Mouse (Mus musculus): ENCODE results near the gene Ptgfrn. TPM values are rescaled to one million over a fixed set of nuclear protein-coding genes. Genes with fewer than 3 reads are reported as not detected.

Gene Ptgfrn
- total and polyA plus RNA-seq, 3 experiments, result not detected

- Histone ChIP-seq H3K36me3 (ENCODE audit: control insufficient read depth in 1 of 2, insufficient read depth in 2 of 2, low read length in 2 of 2) (no peaks in the 10 kb centered on the region), H3K27ac (ENCODE audit: control insufficient read depth, low read depth, low read length) (no peak overlapping the region), H3K9me3 (replicated peaks; ENCODE audit: insufficient read depth, low read length) (no peaks in the 10 kb centered on the region), H3K4me3 (ENCODE audit: control insufficient read depth in 1 of 2, insufficient read depth in 1 of 2, low read depth in 2 of 2, low read length in 2 of 2) (no peak overlapping the region), H3K79me2 (ENCODE audit: control insufficient read depth, insufficient read depth, low read length, poor library complexity) (no peaks in the 10 kb centered on the region), H3K4me1 (ENCODE audit: control insufficient read depth in 1 of 2, insufficient read depth in 2 of 2, low read length in 2 of 2) (no peaks in the 10 kb centered on the region), H3K9ac (ENCODE audit: control insufficient read depth, low read depth, low read length, poor library complexity, severe bottlenecking) (no peak overlapping the region), H3K27me3 (ENCODE audit: control insufficient read depth in 1 of 2, insufficient read depth in 2 of 2, low read length in 2 of 2) (no peaks in the 10 kb centered on the region)
- no peak for TF ChIP-seq ELF1 (IDR thresholded peaks at IDR 0.05; ENCODE audit: low read depth, low read length)
- TF ChIP-seq GABPA (IDR thresholded peaks at IDR 0.05; ENCODE audit: low read depth, low read length), result no peak
- TF ChIP-seq TBP (IDR thresholded peaks at IDR 0.05; ENCODE audit: low read depth, low read length), result no peak
- TF ChIP-seq EP300 (IDR thresholded peaks at IDR 0.05; ENCODE audit: low read depth in 1 of 2, low read length in 2 of 2), result no peak
- no peak for TF ChIP-seq E2F4 (IDR thresholded peaks at IDR 0.05; ENCODE audit: borderline replicate concordance, low read depth, low read length)
- TF ChIP-seq ZKSCAN1 (IDR thresholded peaks at IDR 0.05; ENCODE audit: low read depth, low read length), result no peak
- no peak for TF ChIP-seq NELFE (IDR thresholded peaks at IDR 0.05; ENCODE audit: low read depth, low read length)
- no peak for TF ChIP-seq RAD21 (IDR thresholded peaks at IDR 0.05; ENCODE audit: low read depth, low read length)
- TF ChIP-seq USF2 (IDR thresholded peaks at IDR 0.05; ENCODE audit: borderline replicate concordance in 1 of 2, insufficient read depth in 1 of 2, low read depth in 1 of 2, low read length in 2 of 2), result no peak
- TF ChIP-seq USF1 (IDR thresholded peaks at IDR 0.05; ENCODE audit: low read depth, low read length), result no peak
- TF ChIP-seq CHD1 (IDR thresholded peaks at IDR 0.05; ENCODE audit: low read depth, low read length), result no peak
- TF ChIP-seq RCOR1 (IDR thresholded peaks at IDR 0.05; ENCODE audit: low read depth, low read length), result no peak
- no peak for TF ChIP-seq ZMIZ1 (IDR thresholded peaks at IDR 0.05; ENCODE audit: low read depth, low read length)
- TF ChIP-seq ZC3H11A (IDR thresholded peaks at IDR 0.05; ENCODE audit: low read depth, low read length), result no peak
- no peak for TF ChIP-seq HCFC1 (IDR thresholded peaks at IDR 0.05; ENCODE audit: low read depth, low read length)
- TF ChIP-seq MYB (IDR thresholded peaks at IDR 0.05; ENCODE audit: low read depth, low read length), result no peak
- DNase-seq (ENCODE audit: low read depth, low spot score), result no peak
Measured at GRCm38 (mm10) chr3:101132981-101133380, 22.9 kb upstream of the Ptgfrn start.

- Histone ChIP-seq H3K9me3 (replicated peaks; ENCODE audit: insufficient read depth, low read length) (no peaks in the 10 kb centered on the region), H3K36me3 (ENCODE audit: control insufficient read depth in 1 of 2, insufficient read depth in 2 of 2, low read length in 2 of 2) (no peaks in the 10 kb centered on the region), H3K4me3 (ENCODE audit: control insufficient read depth in 1 of 2, insufficient read depth in 1 of 2, low read depth in 2 of 2, low read length in 2 of 2) (no peak overlapping the region), H3K27me3 (ENCODE audit: control insufficient read depth in 1 of 2, insufficient read depth in 2 of 2, low read length in 2 of 2) (no peaks in the 10 kb centered on the region), H3K27ac (ENCODE audit: control insufficient read depth, low read depth, low read length) (no peak overlapping the region), H3K79me2 (ENCODE audit: control insufficient read depth, insufficient read depth, low read length, poor library complexity) (no peaks in the 10 kb centered on the region), H3K4me1 (ENCODE audit: control insufficient read depth in 1 of 2, insufficient read depth in 2 of 2, low read length in 2 of 2) (no peaks in the 10 kb centered on the region), H3K9ac (ENCODE audit: control insufficient read depth, low read depth, low read length, poor library complexity, severe bottlenecking) (no peak overlapping the region)
- no peak for TF ChIP-seq CTCF (IDR thresholded peaks at IDR 0.05 in 2 of 3, conservative IDR thresholded peaks at IDR 0.05 in 1 of 3; ENCODE audit: control insufficient read depth in 1 of 3, insufficient read depth in 1 of 3, low read depth in 2 of 3, low read length in 3 of 3, poor library complexity in 1 of 3, severe bottlenecking in 1 of 3)
- no peak for TF ChIP-seq MXI1 (IDR thresholded peaks at IDR 0.05; ENCODE audit: low read depth, low read length)
- no peak for TF ChIP-seq POLR2AphosphoS5 (IDR thresholded peaks at IDR 0.05; ENCODE audit: borderline replicate concordance, low read depth, low read length)
- TF ChIP-seq MYB (IDR thresholded peaks at IDR 0.05; ENCODE audit: low read depth, low read length), result no peak
- no peak for TF ChIP-seq ZNF384 (IDR thresholded peaks at IDR 0.05; ENCODE audit: low read depth, low read length)
- TF ChIP-seq UBTF (IDR thresholded peaks at IDR 0.05; ENCODE audit: borderline replicate concordance, insufficient read depth, low read depth, low read length), result no peak
- TF ChIP-seq ZMIZ1 (IDR thresholded peaks at IDR 0.05; ENCODE audit: low read depth, low read length), result no peak
- no peak for TF ChIP-seq USF2 (IDR thresholded peaks at IDR 0.05; ENCODE audit: borderline replicate concordance in 1 of 2, insufficient read depth in 1 of 2, low read depth in 1 of 2, low read length in 2 of 2)
- TF ChIP-seq SMC3 (IDR thresholded peaks at IDR 0.05; ENCODE audit: low read depth, low read length), result no peak
- no peak for TF ChIP-seq NRF1 (IDR thresholded peaks at IDR 0.05; ENCODE audit: insufficient read depth, low read depth, low read length, poor library complexity, severe bottlenecking)
- TF ChIP-seq EP300 (IDR thresholded peaks at IDR 0.05; ENCODE audit: low read depth in 1 of 2, low read length in 2 of 2), result no peak
- TF ChIP-seq ELF1 (IDR thresholded peaks at IDR 0.05; ENCODE audit: low read depth, low read length), result no peak
- DNase-seq (ENCODE audit: low read depth, low spot score), result no peak
Measured at GRCm38 (mm10) chr3:101131772-101132171, 21.7 kb upstream of the Ptgfrn start.
